Mouse (Mus musculus): ENCODE measurements around the gene Plcb1. TPM values are rescaled to one million over a fixed set of nuclear protein-coding genes. Genes with fewer than 3 reads are reported as not detected.

Plcb1 gene
- polyA plus RNA-seq, 1 experiment from 2014 or later = 6.7 TPM

DNA sequence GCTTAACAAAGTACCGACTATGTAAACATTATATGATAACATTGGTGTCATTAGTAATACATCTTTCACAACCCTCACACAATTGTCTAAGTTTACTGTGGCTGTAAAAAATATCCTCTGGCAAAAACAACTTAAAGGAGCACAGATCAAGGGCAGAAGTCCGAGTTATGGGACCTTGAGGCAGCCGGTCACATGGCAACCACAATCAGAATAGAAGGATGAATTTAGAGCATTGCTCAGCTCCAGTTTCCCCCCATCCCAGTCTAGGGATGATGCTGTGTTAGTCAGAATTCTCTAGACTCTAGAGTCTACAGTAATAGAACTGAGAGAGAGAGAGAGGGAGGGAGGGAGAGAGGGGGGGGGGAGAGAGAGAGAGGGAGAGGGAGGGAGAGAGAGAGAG lies 519.3 kb downstream of the Plcb1 start:
- Histone ChIP-seq H3K4me1 (replicated peaks) (no peaks in the 10 kb centered on the region), H3K4me3 (no peak overlapping the region), H3K36me3 (no peaks in the 10 kb centered on the region), H3K27me3 (ENCODE audit: insufficient read depth, poor library complexity, severe bottlenecking) (no peaks in the 10 kb centered on the region), H3K9me3 (no peaks in the 10 kb centered on the region), H3K27ac (no peak overlapping the region)
- WGBS = 95% methylated on average over 3 of the region's 3 CpGs
- DNase-seq (ENCODE audit: low spot score) = no peak

DNA sequence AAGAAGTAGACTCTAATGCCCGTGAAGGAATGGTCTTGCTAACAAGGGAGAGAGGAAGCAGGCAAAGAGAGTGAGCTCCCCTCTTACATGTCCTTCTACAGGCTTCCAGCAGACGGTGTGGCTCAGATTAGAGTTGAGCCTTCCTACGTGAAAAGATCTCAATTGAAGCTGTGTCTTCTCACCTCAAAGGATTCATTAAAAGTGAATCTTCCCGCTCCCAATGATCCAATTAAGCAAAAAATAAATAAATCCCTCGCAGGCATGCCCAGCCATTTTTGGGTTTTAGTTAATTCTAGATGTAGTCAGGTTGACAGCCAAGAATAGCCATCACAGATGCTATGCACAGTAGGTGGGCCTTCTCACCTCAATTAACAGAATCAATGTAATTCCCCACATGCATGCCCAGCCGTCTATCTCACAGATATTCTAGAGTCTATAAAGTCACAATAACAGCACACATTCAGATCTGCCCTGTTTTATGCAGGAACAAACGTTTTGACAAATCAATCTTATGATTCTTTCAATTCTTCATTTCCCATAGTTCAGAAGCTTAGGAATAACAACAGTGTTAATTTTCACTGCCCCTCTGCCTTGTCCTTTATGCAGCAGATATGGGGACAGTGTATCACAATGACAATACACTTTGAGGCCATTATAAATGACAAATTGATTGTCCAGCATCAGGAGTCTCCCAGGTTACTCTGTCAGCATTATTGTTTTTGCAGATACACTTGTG lies 520.0 kb downstream of the Plcb1 start:
- Histone ChIP-seq H3K36me3 (no peaks in the 10 kb centered on the region), H3K27me3 (ENCODE audit: insufficient read depth, poor library complexity, severe bottlenecking) (no peaks in the 10 kb centered on the region), H3K27ac (no peak overlapping the region), H3K4me3 (no peak overlapping the region), H3K9me3 (no peaks in the 10 kb centered on the region), H3K4me1 (replicated peaks) (no peaks in the 10 kb centered on the region)
- 72% methylated on average over 7 of the region's 7 CpGs for WGBS
- no peak for DNase-seq (ENCODE audit: low spot score)

DNA sequence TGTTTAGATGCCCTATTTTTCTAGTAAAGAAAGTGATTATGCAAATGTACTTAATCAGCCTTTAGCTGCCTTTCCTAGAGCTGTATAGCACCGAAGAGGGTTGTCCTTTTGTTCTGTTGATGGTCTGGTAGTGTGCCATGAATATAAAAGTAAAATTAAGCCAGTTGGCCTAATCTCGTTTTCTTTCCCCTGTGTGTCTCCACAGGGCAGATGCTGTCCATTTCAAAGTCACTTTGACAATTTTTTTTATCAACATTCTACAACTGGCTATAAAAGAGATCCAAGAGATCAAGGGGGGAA lies 520.6 kb downstream of the Plcb1 start:
- Histone ChIP-seq H3K27ac (no peak overlapping the region), H3K9me3 (no peaks in the 10 kb centered on the region), H3K4me3 (no peak overlapping the region), H3K4me1 (replicated peaks) (no peaks in the 10 kb centered on the region), H3K27me3 (ENCODE audit: insufficient read depth, poor library complexity, severe bottlenecking) (no peaks in the 10 kb centered on the region), H3K36me3 (no peaks in the 10 kb centered on the region)
- no peak for DNase-seq (ENCODE audit: low spot score)
- WGBS = 58% methylated on average over 2 of the region's 2 CpGs

DNA sequence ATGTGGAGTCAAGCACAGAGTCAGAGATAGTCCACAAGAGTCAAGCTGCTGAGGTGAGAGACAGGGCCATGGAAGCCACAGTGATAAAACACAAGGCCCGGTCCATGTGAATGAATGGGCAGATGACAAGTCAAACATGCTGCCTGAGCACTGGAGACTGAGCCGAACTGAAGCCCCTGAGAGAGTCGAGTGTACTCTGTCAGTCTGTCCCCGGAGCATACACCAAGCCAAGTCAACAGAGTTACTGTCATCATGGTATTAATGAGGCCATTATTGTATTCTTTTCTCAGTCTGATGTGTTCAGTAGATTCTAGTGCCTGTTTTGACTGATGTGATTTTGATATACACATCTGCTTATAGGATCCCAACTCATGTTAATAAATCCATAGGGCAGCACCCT lies 521.9 kb downstream of the Plcb1 start:
- Histone ChIP-seq H3K9me3 (no peaks in the 10 kb centered on the region), H3K27me3 (ENCODE audit: insufficient read depth, poor library complexity, severe bottlenecking) (no peaks in the 10 kb centered on the region), H3K36me3 (no peaks in the 10 kb centered on the region), H3K27ac (no peak overlapping the region), H3K4me3 (no peak overlapping the region), H3K4me1 (replicated peaks) (no peaks in the 10 kb centered on the region)
- DNase-seq (ENCODE audit: low spot score) = no peak
- WGBS = 81% methylated on average over 4 of the region's 4 CpGs

DNA sequence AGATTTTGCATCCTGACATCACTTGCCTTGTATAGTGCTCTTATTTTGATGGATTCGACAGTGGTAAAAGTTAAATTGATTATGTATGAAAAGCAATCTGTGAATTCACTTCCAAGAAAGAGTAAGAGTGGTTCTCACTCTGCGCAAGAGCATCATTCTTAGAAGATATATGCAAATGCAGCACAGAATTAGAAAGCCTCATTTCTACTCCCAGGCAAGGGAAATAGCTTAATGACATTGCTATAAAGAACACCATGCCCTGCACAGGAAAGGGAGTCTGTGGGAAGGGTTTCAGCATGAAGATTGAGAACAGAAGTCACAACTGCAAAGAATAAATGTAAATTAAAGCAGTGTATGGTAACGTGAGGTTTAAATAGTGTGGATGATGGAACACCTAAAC lies 530.1 kb downstream of the Plcb1 start:
- no peak for DNase-seq (ENCODE audit: low spot score)
- Histone ChIP-seq H3K4me1 (replicated peaks) (no peaks in the 10 kb centered on the region), H3K9me3 (no peaks in the 10 kb centered on the region), H3K27ac (no peak overlapping the region), H3K36me3 (no peaks in the 10 kb centered on the region), H3K4me3 (no peak overlapping the region), H3K27me3 (ENCODE audit: insufficient read depth, poor library complexity, severe bottlenecking) (no peaks in the 10 kb centered on the region)
- 92% methylated on average over 3 of the region's 3 CpGs for WGBS

DNA sequence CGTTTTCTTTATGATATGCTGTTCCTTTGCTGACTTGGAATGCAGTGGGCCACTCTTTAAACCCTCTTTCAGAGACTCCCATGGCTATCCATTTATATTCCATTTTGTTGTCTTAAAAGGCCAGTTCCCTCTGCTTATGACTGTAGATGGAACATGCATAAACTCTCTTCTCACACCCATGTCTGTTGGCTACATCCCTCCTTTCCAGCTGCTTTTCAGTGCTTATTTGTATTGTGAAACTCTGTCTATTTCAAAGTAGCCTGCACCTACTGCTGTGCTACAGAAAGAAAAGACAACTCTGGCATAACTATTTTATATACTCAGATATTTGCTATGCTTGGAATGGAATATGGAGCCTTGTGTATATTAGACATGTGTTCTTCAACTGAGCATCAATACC lies 532.3 kb downstream of the Plcb1 start:
- Histone ChIP-seq H3K27ac (no peak overlapping the region), H3K4me1 (replicated peaks) (no peaks in the 10 kb centered on the region), H3K4me3 (no peak overlapping the region), H3K27me3 (ENCODE audit: insufficient read depth, poor library complexity, severe bottlenecking) (no peaks in the 10 kb centered on the region), H3K36me3 (no peaks in the 10 kb centered on the region), H3K9me3 (no peaks in the 10 kb centered on the region)
- no peak for DNase-seq (ENCODE audit: low spot score)
- WGBS = 93% methylated on average over 1 of the region's 1 CpGs

DNA sequence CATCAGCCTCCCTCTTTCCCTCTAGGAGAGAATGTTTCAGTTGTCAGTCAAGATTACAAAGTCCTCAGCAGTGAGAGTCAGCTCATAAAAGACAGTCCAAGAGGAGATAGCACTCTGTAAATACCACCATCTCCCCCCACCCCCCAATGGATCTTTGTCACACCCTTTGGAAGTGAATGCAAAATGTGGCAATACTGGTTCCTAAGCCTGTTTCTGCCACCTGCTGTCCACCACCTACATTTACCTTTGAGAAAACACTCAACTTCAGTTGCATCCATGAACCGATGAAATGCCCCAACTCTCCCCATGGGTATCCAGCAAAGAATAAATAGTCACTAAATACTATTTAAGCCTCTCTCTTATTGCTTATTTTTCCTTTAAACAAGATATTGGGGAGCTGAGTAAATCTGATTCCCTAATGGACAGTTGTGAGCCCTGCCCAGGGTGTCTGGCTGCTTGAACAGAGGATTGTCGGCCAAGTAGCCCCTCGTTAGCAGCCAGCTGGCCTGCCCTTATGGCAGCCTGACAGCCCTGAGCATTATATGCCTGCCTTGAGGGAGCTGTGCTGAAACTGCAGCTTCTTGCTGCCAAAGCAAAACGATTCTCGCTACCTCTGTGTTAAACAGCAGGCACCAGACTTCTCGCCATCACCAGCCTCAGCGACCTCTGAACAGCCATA lies 537.5 kb downstream of the Plcb1 start:
- Histone ChIP-seq H3K4me1 (replicated peaks) (peaks cover 6% of the 10 kb centered on the region; the same call in 1 of the 2 replicates), H3K4me3 (no peak overlapping the region), H3K36me3 (no peaks in the 10 kb centered on the region), H3K9me3 (no peaks in the 10 kb centered on the region), H3K27me3 (ENCODE audit: insufficient read depth, poor library complexity, severe bottlenecking) (no peaks in the 10 kb centered on the region), H3K27ac (no peak overlapping the region)
- no peak for DNase-seq (ENCODE audit: low spot score)
- 83% methylated on average over 7 of the region's 7 CpGs for WGBS

DNA sequence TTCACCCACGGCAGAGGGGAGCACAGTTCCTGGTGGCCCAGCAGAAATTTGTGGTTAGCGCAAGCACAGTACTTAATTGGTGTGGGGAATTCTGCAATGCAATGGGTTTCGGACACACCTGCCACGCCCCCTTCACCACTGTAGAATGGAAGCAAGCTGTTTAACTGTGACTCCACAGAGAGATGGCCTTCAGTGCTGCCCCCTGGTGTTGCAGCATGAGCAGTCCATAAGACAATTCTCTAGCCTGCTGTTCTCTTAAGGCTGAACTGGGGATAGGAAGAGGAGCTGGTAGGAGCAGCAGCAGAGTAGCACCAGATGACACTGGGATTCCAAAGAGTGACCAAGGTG lies 538.1 kb downstream of the Plcb1 start:
- WGBS = 45% methylated on average over 4 of the region's 4 CpGs
- Histone ChIP-seq H3K27ac (no peak overlapping the region), H3K36me3 (no peaks in the 10 kb centered on the region), H3K27me3 (ENCODE audit: insufficient read depth, poor library complexity, severe bottlenecking) (no peaks in the 10 kb centered on the region), H3K4me1 (replicated peaks) (peaks cover 6% of the 10 kb centered on the region; the same call in 1 of the 2 replicates), H3K4me3 (no peak overlapping the region), H3K9me3 (no peaks in the 10 kb centered on the region)
- DNase-seq (ENCODE audit: low spot score) = peak; percentile 78

DNA sequence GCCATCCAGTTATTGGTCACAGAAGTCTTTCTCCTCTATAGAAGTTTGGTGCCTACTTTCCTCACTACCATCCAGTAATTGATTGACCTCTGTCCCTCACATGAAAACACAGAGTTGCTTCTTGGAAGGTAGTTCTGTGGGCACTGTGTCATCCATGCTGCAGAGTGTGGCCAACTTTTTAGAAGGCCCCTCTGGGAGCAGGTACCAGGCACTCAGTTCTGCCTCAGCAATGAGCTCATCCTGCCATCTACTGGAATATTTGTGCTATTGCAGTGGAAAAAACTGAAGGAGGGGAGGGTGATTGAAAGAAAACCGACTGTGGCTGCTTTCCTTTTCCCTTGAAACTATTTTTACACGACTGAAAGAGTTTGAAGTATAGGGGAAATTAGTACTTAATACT lies 542.9 kb downstream of the Plcb1 start:
- H3K4me3 ChIP-seq = no peak overlapping the region
- peaks cover 7% of the 10 kb centered on the region for H3K27me3 ChIP-seq (ENCODE audit: insufficient read depth, poor library complexity, severe bottlenecking)
- H3K27ac ChIP-seq = no peak overlapping the region
- 2% methylated on average over 2 of the region's 2 CpGs for WGBS
- DNase-seq (ENCODE audit: low spot score) = peak; percentile 33
- no peaks in the 10 kb centered on the region for H3K9me3 ChIP-seq
- H3K36me3 ChIP-seq = no peaks in the 10 kb centered on the region
- H3K4me1 ChIP-seq (replicated peaks) = peaks cover 6% of the 10 kb centered on the region; the same call in 1 of the 2 replicates

DNA sequence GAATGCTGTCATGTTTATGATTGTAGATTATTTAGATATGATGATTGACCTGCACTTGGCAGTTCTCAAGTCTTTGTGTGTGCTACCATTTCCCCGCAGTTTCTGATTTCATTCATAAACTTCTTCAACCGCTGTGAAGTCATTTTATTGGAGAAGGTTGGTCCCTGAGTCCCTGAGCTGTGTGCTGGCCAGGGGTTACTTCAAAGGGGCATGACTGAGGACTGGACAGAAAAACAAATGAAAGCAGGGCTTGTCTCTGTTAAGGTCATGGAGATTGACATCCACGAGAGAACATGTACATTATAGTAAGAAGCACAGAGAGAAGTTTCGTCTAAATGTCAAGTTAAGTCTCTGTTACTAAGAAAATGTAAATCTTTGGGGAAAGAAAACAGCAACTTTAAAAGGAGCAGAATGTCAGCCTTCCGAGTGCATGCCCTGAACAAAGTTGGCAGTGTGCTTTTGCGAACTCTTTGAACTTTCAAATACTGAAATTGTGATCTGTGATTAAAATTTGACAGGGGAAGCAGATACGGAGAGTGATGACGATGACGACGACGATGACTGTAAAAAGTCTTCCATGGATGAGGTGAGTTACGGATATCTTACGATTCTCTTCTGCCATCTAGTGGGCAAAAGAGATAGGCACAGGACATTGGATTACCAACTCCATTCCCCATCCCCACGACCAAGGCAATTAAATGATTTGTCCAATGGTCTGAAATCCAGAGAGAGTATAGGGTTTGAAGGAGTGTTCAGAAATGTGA lies 544.1 kb downstream of the Plcb1 start:
- H3K4me3 ChIP-seq = peak overlapping the region; percentile 36
- H3K27me3 ChIP-seq (ENCODE audit: insufficient read depth, poor library complexity, severe bottlenecking) = peaks cover 7% of the 10 kb centered on the region
- peak; percentile 17 for DNase-seq (ENCODE audit: low spot score)
- no peak overlapping the region for H3K27ac ChIP-seq
- H3K4me1 ChIP-seq (replicated peaks) = 0 out of 2 replicates have a peak, but pooled peaks cover 3% of the 10 kb centered on the region
- WGBS = 14% methylated on average over 14 of the region's 14 CpGs
- no peaks in the 10 kb centered on the region for H3K36me3 ChIP-seq
- no peaks in the 10 kb centered on the region for H3K9me3 ChIP-seq

DNA sequence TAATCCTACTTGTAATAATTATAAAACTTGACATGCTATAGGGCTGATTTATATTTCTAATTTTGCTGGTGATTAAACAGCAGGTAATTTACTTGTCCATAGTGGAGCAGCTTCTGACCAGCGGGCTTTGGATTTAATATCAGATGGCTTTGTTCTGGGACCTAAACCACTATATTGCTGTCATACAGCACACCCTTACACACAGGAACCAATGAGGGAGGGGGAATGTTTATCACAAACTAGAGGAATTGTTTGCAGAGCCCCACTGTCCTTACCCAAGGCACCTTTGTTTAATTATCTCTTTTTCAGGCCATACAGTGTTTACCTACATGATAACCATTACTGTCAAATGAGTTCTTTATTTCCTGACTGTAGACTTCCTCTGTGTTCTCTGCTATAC lies 546.0 kb downstream of the Plcb1 start:
- 100% methylated on average over 1 of the region's 1 CpGs for WGBS
- DNase-seq (ENCODE audit: low spot score) = no peak
- 0 out of 2 replicates have a peak, but pooled peaks cover 3% of the 10 kb centered on the region for H3K4me1 ChIP-seq (replicated peaks)

DNA sequence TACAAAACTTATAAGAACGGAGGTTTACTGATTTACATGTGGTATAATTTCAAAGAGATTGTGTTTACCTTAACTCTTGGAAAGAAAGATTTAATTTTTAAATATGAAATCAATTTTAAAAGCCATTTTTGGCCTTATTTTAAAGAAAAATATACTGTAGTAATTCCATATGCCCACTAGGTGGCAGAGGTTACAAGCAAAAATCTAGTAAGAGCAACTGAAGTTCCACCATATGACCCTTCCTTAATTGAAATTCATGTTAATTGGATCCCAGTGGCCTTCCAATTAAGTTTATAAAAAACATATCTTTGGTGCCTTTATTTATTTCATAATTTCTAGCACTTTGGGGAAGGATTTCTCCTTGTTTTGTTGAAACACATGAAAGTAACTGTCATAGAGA lies 570.4 kb downstream of the Plcb1 start:
- no peaks in the 10 kb centered on the region for H3K36me3 ChIP-seq
- H3K27ac ChIP-seq = no peak overlapping the region
- H3K4me3 ChIP-seq = no peak overlapping the region
- WGBS = 25% methylated on average over 1 of the region's 1 CpGs
- H3K4me1 ChIP-seq (replicated peaks) = no peaks in the 10 kb centered on the region
- DNase-seq (ENCODE audit: low spot score) = no peak
- H3K27me3 ChIP-seq (ENCODE audit: insufficient read depth, poor library complexity, severe bottlenecking) = no peaks in the 10 kb centered on the region
- H3K9me3 ChIP-seq = no peaks in the 10 kb centered on the region

More for the DNA sequence above, 546.0 kb downstream of the Plcb1 start:
- H3K27ac ChIP-seq = no peak overlapping the region
- H3K36me3 ChIP-seq = no peaks in the 10 kb centered on the region
- no peaks in the 10 kb centered on the region for H3K9me3 ChIP-seq
- H3K27me3 ChIP-seq (ENCODE audit: insufficient read depth, poor library complexity, severe bottlenecking) = peaks cover 7% of the 10 kb centered on the region
- H3K4me3 ChIP-seq = no peak overlapping the region

DNA sequence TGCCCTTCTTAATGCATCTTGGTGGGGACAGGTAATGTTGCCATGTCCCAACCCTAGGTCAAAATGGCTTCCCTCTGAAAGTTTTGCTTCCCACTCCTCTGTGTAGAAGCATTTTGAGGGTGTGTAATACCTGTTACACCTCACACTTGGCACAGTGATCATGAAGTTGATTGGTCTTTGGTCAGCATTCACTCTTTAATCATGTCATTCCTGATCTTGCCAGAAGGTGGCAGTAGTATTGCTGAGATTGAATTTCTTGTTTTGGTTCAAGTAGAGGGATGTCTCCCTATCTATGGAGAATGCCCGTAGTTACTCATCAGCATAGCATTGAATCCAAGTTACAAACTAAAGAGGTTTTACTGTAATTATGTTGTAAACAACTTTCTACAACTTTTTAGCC lies 575.9 kb downstream of the Plcb1 start:
- Histone ChIP-seq H3K9me3 (no peaks in the 10 kb centered on the region), H3K4me3 (no peak overlapping the region), H3K27ac (no peak overlapping the region), H3K36me3 (no peaks in the 10 kb centered on the region), H3K27me3 (ENCODE audit: insufficient read depth, poor library complexity, severe bottlenecking) (no peaks in the 10 kb centered on the region), H3K4me1 (replicated peaks) (no peaks in the 10 kb centered on the region)
- WGBS = 33% methylated on average over 1 of the region's 1 CpGs
- DNase-seq (ENCODE audit: low spot score) = no peak
